8 mouse cellular contexts compared by ENCODE assay signal in genomic region chr1:74816612-74817199, GRCm38 (mm10). TPM values are rescaled to one million over a fixed set of nuclear protein-coding genes. Genes with fewer than 3 reads are reported as not detected.
DNase-seq lines count a peak whose midpoint lies in the region; ATAC-seq and TF ChIP-seq lines count a peak whose summit lies in the region.

No protein-coding gene starts in this region.

- no peaks in the 10 kb centered on the region for H3K27me3 ChIP-seq in forebrain, embryonic 16.5 days (replicated peaks; ENCODE audit: control insufficient read depth, insufficient read depth, low read length)
- H3K27me3 ChIP-seq in neural tube, embryonic 14.5 days (ENCODE audit: control insufficient read depth, insufficient read depth, low read length): no peaks in the 10 kb centered on the region
- H3K27me3 ChIP-seq in testis, adult 2 months (ENCODE audit: control insufficient read depth, insufficient read depth, low read length): no peaks in the 10 kb centered on the region

- H3K9me3 ChIP-seq in ES-E14 (ENCODE audit: control insufficient read depth, insufficient read depth, low read depth, low read length): no peaks in the 10 kb centered on the region
- H3K9me3 ChIP-seq in forebrain, embryonic 16.5 days (ENCODE audit: control insufficient read depth, low read length): no peaks in the 10 kb centered on the region
- no peaks in the 10 kb centered on the region for H3K9me3 ChIP-seq in neural tube, embryonic 14.5 days (ENCODE audit: control insufficient read depth, low read length)

- no peaks in the 10 kb centered on the region for H3K36me3 ChIP-seq in ES-E14 (ENCODE audit: control insufficient read depth, insufficient read depth, low read length, poor library complexity, severe bottlenecking)
- H3K36me3 ChIP-seq in forebrain, embryonic 16.5 days (ENCODE audit: control insufficient read depth, insufficient read depth): no peaks in the 10 kb centered on the region
- H3K36me3 ChIP-seq in neural tube, embryonic 14.5 days (ENCODE audit: control insufficient read depth, insufficient read depth, low read length): no peaks in the 10 kb centered on the region
- no peaks in the 10 kb centered on the region for H3K36me3 ChIP-seq in testis, adult 2 months (ENCODE audit: control insufficient read depth, insufficient read depth, low read length)

- in situ Hi-C loops in ES-E14 (cut with MboI; ENCODE audit: low sequenced_read_pairs in 2 of 2, unreplicated experiment in 2 of 2): no loop called here

- peak overlapping the region; percentile 84 for H3K9ac ChIP-seq in ES-E14 (ENCODE audit: insufficient read depth, low read depth, low read length, poor library complexity, severe bottlenecking)
- H3K9ac ChIP-seq in forebrain, embryonic 16.5 days (replicated peaks; ENCODE audit: low read depth, low read length): peak overlapping the region; percentile 90
- H3K9ac ChIP-seq in neural tube, embryonic 14.5 days (replicated peaks; ENCODE audit: low read depth, low read length): peak overlapping the region; percentile 79

- peaks cover 2 to 8% of the 10 kb centered on the region in 2 experiments; a peak in 3 of 4 replicates for H3K4me1 ChIP-seq in ES-E14 (ENCODE audit: control insufficient read depth in 2 of 2, insufficient read depth in 2 of 2, low read length in 2 of 2, poor library complexity in 1 of 2)
- peaks cover 4% of the 10 kb centered on the region; the same call in 1 of the 2 replicates for H3K4me1 ChIP-seq in forebrain, embryonic 16.5 days (replicated peaks; ENCODE audit: control insufficient read depth, insufficient read depth, low read length)
- H3K4me1 ChIP-seq in neural tube, embryonic 14.5 days (ENCODE audit: control insufficient read depth, insufficient read depth, low read length): 0 out of 2 replicates have a peak, but pooled peaks cover 4% of the 10 kb centered on the region
- 0 out of 2 replicates have a peak, but pooled peaks cover 2% of the 10 kb centered on the region for H3K4me1 ChIP-seq in testis, adult 2 months (ENCODE audit: control insufficient read depth, insufficient read depth, low read length)

- TF ChIP-seq CTCF in testis, adult 2 months (IDR thresholded peaks at IDR 0.05; ENCODE audit: control insufficient read depth, insufficient read depth, insufficient replicate concordance, low read depth, low read length): no peak

- no peak for DNase-seq in ES-E14 (ENCODE audit: low read depth, low spot score)
- DNase-seq in cerebellum, adult 18-20 months: peak; percentile 90 to 93
- DNase-seq in heart, postnatal 36 days: peak; percentile 88 to 91
- DNase-seq in layer of hippocampus, adult 18-20 months (ENCODE audit: low spot score in 2 of 2): peak; percentile 85 to 91
- peak; percentile 91 to 94 for DNase-seq in lung, adult 18-20 months

- intact Hi-C loops in heart, postnatal 36 days (cut with DNase I): loop anchor here (5.0 kb wide), 1 partner anchor 104 kb away; the partner anchor contains the start of gene Cyp27a1

- H3K4me3 ChIP-seq in ES-E14 (ENCODE audit: insufficient read depth in 1 of 2, low read depth in 1 of 2, low read length in 2 of 2, poor library complexity in 1 of 2, severe bottlenecking in 1 of 2): peak overlapping the region; percentile 72 to 87
- H3K4me3 ChIP-seq in forebrain, embryonic 16.5 days (replicated peaks; ENCODE audit: low read length): peak overlapping the region; percentile 64
- peak overlapping the region; percentile 64 for H3K4me3 ChIP-seq in neural tube, embryonic 14.5 days (ENCODE audit: low read depth, low read length)
- peak overlapping the region; percentile 96 for H3K4me3 ChIP-seq in testis, adult 2 months (ENCODE audit: control insufficient read depth, low read depth, low read length)

- H3K4me2 ChIP-seq in forebrain, embryonic 16.5 days (ENCODE audit: low read length): peak overlapping the region; percentile 52
- H3K4me2 ChIP-seq in neural tube, embryonic 14.5 days (ENCODE audit: low read depth, low read length): peak overlapping the region; percentile 64

- ATAC-seq in forebrain, embryonic 16.5 days: peak; percentile 91
- ATAC-seq in neural tube, embryonic 14.5 days (ENCODE audit: low read depth): peak; percentile 91

- WGBS in forebrain, embryonic 16.5 days: 4% methylated on average over 38 of the region's 38 CpGs
- WGBS in neural tube, embryonic 14.5 days: 5% methylated on average over 38 of the region's 38 CpGs

- peak; percentile 89 for TF ChIP-seq POLR2A in testis, adult 2 months (IDR thresholded peaks at IDR 0.05; ENCODE audit: control insufficient read depth, low read depth, low read length)

- no peak overlapping the region; the same call in 1 of the 2 replicates for H3K27ac ChIP-seq in ES-E14 (ENCODE audit: insufficient read depth, low read depth, low read length, poor library complexity, severe bottlenecking)
- H3K27ac ChIP-seq in forebrain, embryonic 16.5 days (ENCODE audit: low read length): peak overlapping the region; percentile 90
- H3K27ac ChIP-seq in neural tube, embryonic 14.5 days (ENCODE audit: low read depth, low read length): peak overlapping the region; percentile 90
- H3K27ac ChIP-seq in testis, adult 2 months (ENCODE audit: control insufficient read depth, insufficient read depth, low read depth, low read length): peak overlapping the region; percentile 73

TF ChIP-seq in ES-E14, 5 proteins besides CTCF, POLR2A, EP300 and RAD21:
- TF ChIP-seq CHD2 (IDR thresholded peaks at IDR 0.05; ENCODE audit: low read depth, low read length) (peak; percentile 95), HCFC1 (IDR thresholded peaks at IDR 0.05; ENCODE audit: borderline replicate concordance, insufficient read depth, low read length) (peak; percentile 68; the same call in 1 of the 2 replicates), ZC3H11A (IDR thresholded peaks at IDR 0.05; ENCODE audit: borderline replicate concordance, low read depth, low read length) (no peak), MAFK (IDR thresholded peaks at IDR 0.05; ENCODE audit: insufficient read depth, low read depth, low read length) (peak; percentile 60; the same call in 1 of the 2 replicates)

RNA-seq across cellular contexts. Expression of gene Wnt10a, which starts 25.4 kb away (rescaled TPM):
- 0.42 and 1.5 TPM in 2 replicates for total RNA-seq in ES-E14 (2012; rRNA removed)
- 0.46 and 0.68 TPM in 2 replicates for polyA plus RNA-seq in forebrain, embryonic 16.5 days (2015; fragmentation: Nextera tagmentation; extraction: Ambion mirVana)
- total RNA-seq in heart, postnatal 36 days (2021): not detected
- total RNA-seq in layer of hippocampus, adult 18-20 months (2021): 1 to 10 TPM; 3.4 to 3.7 TPM
- polyA plus RNA-seq in neural tube, embryonic 14.5 days (2014; fragmentation: Nextera tagmentation; extraction: Ambion mirVana): not detected in 2 replicates
- polyA plus RNA-seq in testis, adult 2 months (2012; rRNA removed): 0.16 and 0.23 TPM in 2 replicates

RNA-seq across cellular contexts. Expression of gene Cdk5r2, which starts 38.0 kb away (rescaled TPM):
- total RNA-seq in ES-E14 (2012; rRNA removed): 0.26 and 0.54 TPM in 2 replicates
- polyA plus RNA-seq in forebrain, embryonic 16.5 days (2015; fragmentation: Nextera tagmentation; extraction: Ambion mirVana): 2.2 and 2.8 TPM in 2 replicates
- total RNA-seq in heart, postnatal 36 days (2021): not detected
- 100 to 1,000 TPM; 203 to 204 TPM for total RNA-seq in layer of hippocampus, adult 18-20 months (2021)
- polyA plus RNA-seq in neural tube, embryonic 14.5 days (2014; fragmentation: Nextera tagmentation; extraction: Ambion mirVana): 14.4 and 19.6 TPM in 2 replicates
- polyA plus RNA-seq in testis, adult 2 months (2012; rRNA removed): 0.06 and 0.07 TPM in 2 replicates

RNA-seq across cellular contexts. Expression of gene Wnt6, which starts 45.0 kb away (rescaled TPM):
- total RNA-seq in ES-E14 (2012; rRNA removed): 2.6 and 2.8 TPM in 2 replicates
- 3.6 and 4.5 TPM in 2 replicates for polyA plus RNA-seq in forebrain, embryonic 16.5 days (2015; fragmentation: Nextera tagmentation; extraction: Ambion mirVana)
- total RNA-seq in heart, postnatal 36 days (2021): under 1 TPM; 0.14 to 0.33 TPM
- under 1 TPM; 0.35 to 0.46 TPM for total RNA-seq in layer of hippocampus, adult 18-20 months (2021)
- 8.4 TPM in 1 of 2 replicates, not detected in the other for polyA plus RNA-seq in neural tube, embryonic 14.5 days (2014; fragmentation: Nextera tagmentation; extraction: Ambion mirVana)
- 11.2 and 13.4 TPM in 2 replicates for polyA plus RNA-seq in testis, adult 2 months (2012; rRNA removed)

Comparison
In these comparisons a context has a peak if more than half of its experiments do, and no peak if none do; other contexts are left out.
1. RNA of gene Cdk5r2, which starts 38.0 kb away (total RNA-seq): 203 to 204 TPM in layer of hippocampus, adult 18-20 months; 0.26 to 0.54 TPM in ES-E14 and not detected in heart, postnatal 36 days; every median in the first group is over 100 times any median in the second.
2. Peak in every context shown above with its lines, with median percentiles within 50 percentile points of each other: H3K4me3 ChIP-seq and H3K9ac ChIP-seq.